Mouse (Mus musculus) testis, adult 2 months (tissue): ENCODE results near the gene Phf3. TPM values are rescaled to one million over a fixed set of nuclear protein-coding genes. Genes with fewer than 3 reads are reported as not detected.

Source experiments
- H3K27ac ChIP-seq: fragments of 200-500 bp; 2 replicates; pipeline ENCODE4 v1.5.1; 2012; ENCODE audit warnings: low read depth, low read length; ENCODE audit not compliant: control insufficient read depth, insufficient read depth
- H3K27me3 ChIP-seq: fragments of 200-500 bp; 2 replicates; pipeline ENCODE4 v1.6.1; 2012; ENCODE audit warnings: mild to moderate bottlenecking, low read length, moderate library complexity; ENCODE audit not compliant: control insufficient read depth, insufficient read depth
- H3K36me3 ChIP-seq: fragments of 200-500 bp; 2 replicates; pipeline ENCODE4 v1.6.1; 2012; ENCODE audit warnings: mild to moderate bottlenecking, low read length; ENCODE audit not compliant: control insufficient read depth, insufficient read depth
- H3K4me1 ChIP-seq: fragments of 200-500 bp; 2 replicates; pipeline ENCODE4 v1.6.1; 2012; ENCODE audit warnings: low read length; ENCODE audit not compliant: control insufficient read depth, insufficient read depth
- H3K4me3 ChIP-seq: fragments of 200-500 bp; 2 replicates; pipeline ENCODE4 v1.5.1; 2012; ENCODE audit warnings: low read depth, mild to moderate bottlenecking, low read length, moderate library complexity, mixed read lengths; ENCODE audit not compliant: control insufficient read depth
- CTCF ChIP-seq: fragments of 200-500 bp; IDR thresholded peaks from 2 replicates; pipeline ENCODE4 v1.5.1; 2012; ENCODE audit warnings: low read depth, mild to moderate bottlenecking, inconsistent platforms, low read length, moderate library complexity; ENCODE audit not compliant: control insufficient read depth, insufficient read depth, insufficient replicate concordance
- POLR2A ChIP-seq: fragments of 200-500 bp; IDR thresholded peaks from 2 replicates; pipeline ENCODE4 v1.6.1; 2012; ENCODE audit warnings: low read depth, mild to moderate bottlenecking, inconsistent platforms, low read length, moderate library complexity; ENCODE audit not compliant: control insufficient read depth
- polyA plus RNA-seq: library from polyadenylated mRNA; depleted of rRNA; stranded (reverse); fragments of >200 nt; gene quantifications from 2 replicates; pipeline ENCODE4 v1.2.3, GENCODE M21; 2012; rRNA removed

Phf3 gene
- 9.4 and 11.0 TPM in 2 replicates for polyA plus RNA-seq

DNA sequence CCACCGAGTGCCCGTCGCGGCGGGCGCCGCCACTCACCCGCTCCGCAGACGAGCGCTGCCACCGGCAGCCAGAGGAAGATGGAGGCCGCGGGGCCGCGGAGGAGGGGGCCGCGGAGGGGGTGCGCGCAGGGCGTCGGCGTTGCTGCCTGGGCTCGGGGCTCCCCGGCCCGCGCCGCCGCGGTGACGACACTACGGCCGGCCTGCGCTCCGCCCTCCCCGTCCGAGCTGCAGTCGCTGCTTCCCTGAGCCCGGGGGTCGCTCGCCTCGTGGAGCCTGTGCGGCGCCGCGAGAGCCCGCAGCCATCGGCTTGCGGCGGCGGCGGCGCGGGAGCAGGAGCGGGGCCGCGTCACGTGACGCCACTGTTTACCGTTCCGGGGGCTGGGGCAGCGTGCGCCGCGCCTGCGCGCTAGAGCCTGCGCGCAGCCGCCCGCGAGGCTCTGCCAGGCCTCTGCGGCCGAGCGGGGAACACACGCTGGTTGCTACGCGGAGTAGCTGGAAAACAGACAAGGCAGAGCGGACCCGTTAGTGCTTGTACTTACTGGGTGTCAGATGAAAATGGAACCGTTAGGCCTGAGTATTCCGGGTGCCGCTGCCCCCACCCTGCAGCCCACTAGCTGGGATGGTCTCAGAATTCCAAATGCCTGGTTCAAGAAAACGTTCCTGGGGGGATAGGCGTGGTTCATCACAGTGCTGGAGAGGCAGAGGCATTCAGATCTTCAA is at the start of gene Phf3:
TSS of gene Phf3 (minus strand) at position 381 of the 720 bp plus-strand sequence.
- Histone ChIP-seq H3K27me3 (no peaks in the 10 kb centered on the region), H3K27ac (peak within 1 kb of the TSS; percentile 84), H3K4me1 (no peaks in the 10 kb centered on the region; the same call in none of the 2 replicates), H3K4me3 (peak within 1 kb of the TSS; percentile 84), H3K36me3 (no peaks in the 10 kb centered on the region)
- TF ChIP-seq CTCF (no peak), POLR2A (peak; percentile 57)

DNA sequence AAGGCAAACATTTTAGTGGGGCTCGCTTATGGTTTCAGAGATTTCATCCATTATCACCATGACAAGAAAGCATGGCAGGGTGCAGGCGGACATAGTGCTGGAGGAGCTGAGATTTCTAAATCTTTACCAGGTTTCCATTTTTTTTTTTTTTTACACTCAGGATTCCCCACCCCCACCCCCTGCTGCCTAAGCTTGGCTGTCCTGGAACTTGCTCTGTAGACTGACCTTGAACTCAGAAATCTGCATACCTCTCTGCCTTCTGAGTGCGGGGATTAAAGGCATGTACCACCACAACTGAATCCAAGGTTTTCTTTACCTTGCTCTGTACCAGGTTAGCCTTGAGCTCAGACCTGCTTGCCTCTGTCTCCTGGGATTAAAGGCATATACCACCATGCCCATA is 48.5 kb upstream of the Phf3 start:
- TF ChIP-seq POLR2A: no peak
- TF ChIP-seq CTCF: no peak
- Histone ChIP-seq H3K27me3 (no peaks in the 10 kb centered on the region), H3K4me1 (no peaks in the 10 kb centered on the region; the same call in 1 of the 2 replicates), H3K4me3 (no peak overlapping the region), H3K27ac (no peak overlapping the region), H3K36me3 (no peaks in the 10 kb centered on the region)

DNA sequence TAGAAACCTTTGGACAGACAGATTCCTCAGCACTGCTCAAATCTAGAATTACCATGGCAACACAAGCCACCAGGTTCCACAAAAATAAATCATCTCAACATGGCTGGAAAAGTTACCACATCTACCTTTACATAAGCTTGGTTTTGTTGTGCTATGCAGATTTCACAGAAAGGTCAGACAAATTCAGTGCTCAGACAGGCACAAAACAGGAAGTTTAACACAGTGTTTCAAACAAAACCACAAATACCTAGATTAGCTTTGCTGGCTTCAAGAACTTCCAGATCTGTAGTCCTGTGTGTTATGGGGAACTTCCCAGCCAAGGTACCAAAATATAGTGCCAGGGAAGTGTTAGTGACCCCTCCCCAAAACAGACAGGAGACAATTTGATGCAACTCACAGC is 47.5 kb upstream of the Phf3 start:
- Histone ChIP-seq H3K4me3 (no peak overlapping the region), H3K4me1 (no peaks in the 10 kb centered on the region; the same call in 1 of the 2 replicates), H3K27ac (no peak overlapping the region), H3K36me3 (no peaks in the 10 kb centered on the region), H3K27me3 (no peaks in the 10 kb centered on the region)
- TF ChIP-seq CTCF: no peak
- TF ChIP-seq POLR2A: no peak

DNA sequence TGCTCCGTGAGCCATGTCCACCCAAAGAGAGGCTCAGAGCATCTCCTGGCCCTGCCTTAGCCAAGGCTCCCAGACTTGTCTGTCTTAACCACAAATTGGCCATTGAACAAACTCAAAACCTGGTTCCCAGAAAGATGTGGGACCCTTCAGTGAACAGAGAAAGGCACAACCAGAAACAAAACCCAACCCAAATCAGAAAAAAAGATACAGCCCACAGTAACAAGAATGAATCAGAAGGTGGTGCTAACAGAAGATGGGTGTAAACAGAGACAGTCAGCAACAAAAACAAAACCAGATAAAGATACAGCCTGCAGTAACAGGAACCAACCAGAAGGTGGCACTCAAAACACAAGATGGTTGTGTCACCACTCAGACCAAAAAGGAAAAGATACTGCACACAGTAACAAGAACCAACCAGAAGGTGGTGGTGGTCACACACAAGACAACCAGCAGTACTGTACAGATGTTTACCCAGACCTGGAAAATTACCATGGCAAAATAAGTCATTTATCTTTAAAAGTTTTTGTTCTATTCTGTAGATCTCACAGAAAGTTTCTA is 47.0 kb upstream of the Phf3 start:
- TF ChIP-seq CTCF (no peak), POLR2A (no peak)
- Histone ChIP-seq H3K4me1 (no peaks in the 10 kb centered on the region; the same call in 1 of the 2 replicates), H3K27ac (no peak overlapping the region), H3K4me3 (no peak overlapping the region), H3K36me3 (no peaks in the 10 kb centered on the region), H3K27me3 (no peaks in the 10 kb centered on the region)

DNA sequence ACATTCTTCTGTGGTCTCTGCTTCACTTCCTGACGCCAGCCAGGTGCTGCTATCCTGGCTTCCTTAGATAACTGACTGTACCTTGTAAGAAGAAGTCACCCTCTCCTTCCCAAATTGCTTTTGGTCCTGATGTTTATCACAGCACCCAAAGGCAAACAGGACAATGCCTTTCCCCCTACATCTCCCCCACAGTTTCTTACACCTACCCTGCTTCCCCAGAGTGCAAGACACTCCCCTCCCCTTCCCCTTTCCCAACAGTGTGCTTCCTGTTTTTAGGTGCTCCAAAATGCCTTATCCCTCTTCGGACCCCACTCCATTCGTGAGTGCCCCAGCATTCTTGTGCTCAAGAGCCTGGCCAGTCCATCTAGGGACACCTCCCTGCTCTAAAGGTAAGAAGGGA is 36.5 kb upstream of the Phf3 start:
- no peak for TF ChIP-seq CTCF
- TF ChIP-seq POLR2A: no peak
- H3K36me3 ChIP-seq: no peaks in the 10 kb centered on the region
- no peaks in the 10 kb centered on the region for H3K27me3 ChIP-seq
- H3K4me1 ChIP-seq: no peaks in the 10 kb centered on the region
- no peak overlapping the region for H3K4me3 ChIP-seq
- H3K27ac ChIP-seq: no peak overlapping the region

DNA sequence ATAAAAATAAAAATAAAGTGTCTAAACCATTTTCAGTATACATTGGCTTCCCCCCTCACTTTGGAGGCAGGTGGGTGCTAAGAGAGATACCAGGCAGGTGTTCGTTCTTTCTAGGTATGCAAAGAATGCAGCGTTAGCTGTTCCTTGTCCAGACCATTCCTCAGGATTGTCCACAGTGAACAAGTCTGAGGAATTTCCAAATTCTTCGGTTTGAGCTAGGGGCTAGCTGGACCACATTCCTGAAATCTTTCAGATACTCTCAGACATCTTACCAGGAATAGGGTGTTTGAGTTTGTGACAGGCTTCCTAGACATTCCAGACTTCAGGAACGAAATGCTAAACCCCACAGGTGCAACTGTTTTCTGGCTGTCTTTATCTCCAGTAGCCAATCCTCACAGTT is 35.1 kb upstream of the Phf3 start:
- H3K36me3 ChIP-seq: no peaks in the 10 kb centered on the region
- H3K27me3 ChIP-seq: no peaks in the 10 kb centered on the region
- H3K4me1 ChIP-seq: no peaks in the 10 kb centered on the region
- no peak overlapping the region for H3K27ac ChIP-seq
- no peak overlapping the region for H3K4me3 ChIP-seq
- no peak for TF ChIP-seq POLR2A
- no peak for TF ChIP-seq CTCF

DNA sequence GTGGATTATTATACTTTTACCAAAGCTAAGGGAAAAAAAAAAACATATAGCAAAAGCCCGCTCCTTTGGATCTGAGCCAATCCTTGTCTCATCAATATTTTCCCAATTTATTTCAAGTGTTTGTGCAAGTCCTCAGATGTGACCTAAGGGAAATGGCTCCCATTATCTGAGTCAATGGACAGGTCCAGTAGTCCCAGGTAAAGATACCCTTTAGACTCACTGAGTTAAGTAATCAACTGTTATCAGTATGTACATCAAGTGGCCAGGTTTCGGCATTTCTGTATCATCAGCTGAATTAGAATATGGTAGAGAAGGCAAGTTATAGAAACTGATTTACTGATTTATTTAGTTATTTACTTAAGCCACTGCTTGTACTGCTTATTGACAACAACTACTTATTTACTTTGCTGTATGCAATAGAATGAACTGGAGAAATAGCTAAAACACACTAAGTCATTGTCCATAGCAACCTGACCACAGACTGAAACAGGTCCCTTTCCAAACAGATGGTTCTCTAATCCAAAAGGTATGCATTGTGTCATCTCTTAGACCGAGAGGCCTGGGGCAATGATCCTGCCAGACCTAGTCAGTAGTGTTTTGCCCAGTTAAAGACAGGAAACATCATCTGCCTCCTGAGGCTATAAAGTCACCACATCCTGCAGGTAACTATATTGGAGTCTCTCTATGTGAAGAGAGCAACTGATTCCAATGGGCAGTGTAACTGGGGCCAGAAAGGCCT is 29.9 kb upstream of the Phf3 start:
- H3K4me1 ChIP-seq: no peaks in the 10 kb centered on the region
- H3K27ac ChIP-seq: no peak overlapping the region
- no peaks in the 10 kb centered on the region for H3K27me3 ChIP-seq
- no peak overlapping the region for H3K4me3 ChIP-seq
- no peak for TF ChIP-seq CTCF
- no peak for TF ChIP-seq POLR2A
- no peaks in the 10 kb centered on the region for H3K36me3 ChIP-seq
